Mouse (Mus musculus): ENCODE measurements around the gene Add2.

- TF ChIP-seq CTCF (IDR thresholded peaks at IDR 0.05; ENCODE audit: low read depth): no peak
- no peak for TF ChIP-seq EP300 (IDR thresholded peaks at IDR 0.05; ENCODE audit: low read depth)
Observed at GRCm38 (mm10) chr6:86167851-86168250, 139.4 kb downstream of the Add2 start.
